Mouse (Mus musculus): Measurements from ENCODE around the gene Trabd. TPM values are rescaled to one million over a fixed set of nuclear protein-coding genes. Genes with fewer than 3 reads are reported as not detected.

The Trabd gene
- total RNA-seq (2021), result 10 to 100 TPM; 22.7 to 26.2 TPM
- long read RNA-seq, transcript Trabd-201 (10 exons, 2,439 nt), result major isoform, 8 of 14 reads
- long read RNA-seq, partial matches to known transcripts, result 2 of 14 reads
- long read RNA-seq, other reads (novel, unspliced or antisense), result 2 of 14 reads

DNA sequence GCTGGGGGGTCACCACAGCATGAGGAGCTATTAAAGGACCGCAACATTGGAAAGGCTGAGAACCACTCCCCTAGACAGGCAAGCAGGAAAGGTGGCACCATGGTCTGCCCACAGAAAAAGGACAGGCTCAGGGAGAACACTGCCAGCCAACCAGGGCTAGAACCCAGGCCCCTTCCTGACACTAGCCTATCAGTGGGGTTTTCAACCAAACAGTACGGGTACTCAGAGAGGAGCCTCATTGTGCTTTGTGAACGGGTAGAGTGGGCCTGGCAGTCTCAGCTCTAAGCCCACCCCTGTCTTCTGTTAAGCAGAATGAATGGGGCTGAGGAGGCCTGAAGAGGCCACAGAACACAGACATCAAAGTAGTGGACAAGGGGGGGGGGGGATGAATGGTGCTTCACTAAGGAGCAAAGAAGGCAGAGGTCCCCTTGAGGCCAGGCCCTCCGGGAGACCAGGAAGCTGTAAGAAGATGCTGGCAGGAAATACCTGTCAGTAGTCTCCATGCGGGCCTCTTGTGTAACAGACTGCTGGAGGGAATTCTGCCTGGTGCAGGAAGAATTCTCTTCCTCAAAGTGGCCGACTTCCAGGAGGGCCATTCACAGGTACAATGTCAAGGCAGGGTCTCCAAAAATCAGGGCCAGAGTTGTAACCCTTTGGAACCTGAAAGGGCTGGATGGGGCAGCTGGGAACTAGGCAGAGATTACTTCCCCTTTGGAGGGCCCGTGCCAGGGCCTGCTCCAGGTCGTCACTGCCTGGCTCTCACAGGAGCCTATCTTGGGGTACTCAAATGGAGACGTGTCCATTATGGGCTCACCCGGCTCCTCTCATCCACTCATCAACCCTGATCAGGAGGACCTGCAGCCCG lies at the start of gene Trabd:
Gene Trabd, plus strand, starts transcription at position 512 of the 865 bp plus-strand sequence.
- DNase-seq (ENCODE audit: low spot score in 2 of 2), result no peak

DNA sequence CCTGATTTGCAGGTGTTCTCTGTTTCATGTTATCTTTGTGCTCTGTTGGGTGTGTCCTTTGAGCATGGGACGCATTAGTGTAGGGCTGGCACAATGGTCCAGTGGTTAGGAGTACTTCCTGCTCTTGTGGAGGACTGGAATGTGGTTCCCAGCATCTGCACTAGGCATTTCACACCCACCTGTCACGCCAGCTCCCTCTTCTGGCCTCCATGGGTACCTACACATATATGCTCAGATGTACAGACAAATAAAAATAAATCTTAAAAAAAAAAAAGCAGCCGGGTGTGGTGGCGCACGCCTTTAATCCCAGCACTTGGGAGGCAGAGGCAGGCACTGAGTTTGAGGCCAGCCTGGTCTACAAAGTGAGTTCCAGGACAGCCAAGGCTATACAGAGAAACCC lies 30.5 kb upstream of the Trabd start:
- no peak for DNase-seq (ENCODE audit: low spot score in 2 of 2)

GRCm38 (mm10) chr15:89046356-89046755 lies 28.6 kb upstream of the Trabd start:
- no peak for DNase-seq (ENCODE audit: low spot score in 2 of 2)

GRCm38 (mm10) chr15:89054666-89055065 lies 20.3 kb upstream of the Trabd start:
- DNase-seq (ENCODE audit: low spot score in 2 of 2), result no peak

- peak in 1 of 2 experiments; percentile 13 for DNase-seq (ENCODE audit: low spot score in 2 of 2)
These were observed 16.2 kb upstream of the Trabd start for GRCm38 (mm10) chr15:89058736-89059135.

DNA sequence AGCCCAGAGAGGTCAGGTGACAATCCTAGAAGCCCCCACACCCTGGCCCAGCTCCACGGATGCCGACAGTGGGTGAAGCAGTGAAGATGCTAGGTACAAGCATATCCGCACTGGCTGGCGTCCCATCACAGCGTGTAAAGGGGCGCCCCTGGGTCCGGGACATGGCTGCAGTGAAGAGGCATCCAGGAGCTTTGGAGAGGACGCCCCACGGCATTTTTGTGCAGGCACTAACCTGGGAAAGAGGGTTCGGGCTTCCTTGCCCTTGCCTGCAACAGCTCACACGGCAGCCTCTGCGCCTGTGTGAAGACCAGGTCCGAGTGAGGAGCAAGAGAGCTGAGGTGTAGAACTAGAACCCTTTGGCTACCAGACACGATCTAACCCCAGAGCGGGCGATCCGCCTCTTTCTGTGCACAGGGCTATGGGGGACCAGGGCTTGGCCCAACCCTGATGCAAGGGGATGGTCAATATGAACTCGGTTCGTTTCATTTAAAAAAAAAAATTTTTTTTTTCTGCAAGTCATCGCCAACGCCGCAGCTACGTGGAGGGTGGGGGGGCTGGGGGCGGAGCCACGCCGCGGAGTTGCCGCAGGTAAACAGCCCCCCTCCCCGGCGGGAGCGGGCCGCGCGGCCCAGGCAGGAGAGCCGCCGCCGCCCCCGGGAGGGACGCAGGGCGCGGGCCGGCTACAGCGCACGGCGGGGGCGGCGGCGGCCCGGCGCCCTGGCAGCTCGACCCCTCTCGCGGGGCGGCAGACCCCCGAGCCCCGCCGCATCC lies 15.6 kb upstream of the Trabd start, which contains the start of gene Panx2:
Gene Panx2, plus strand, starts transcription at position 574 of the 771 bp plus-strand sequence.
- DNase-seq (ENCODE audit: low spot score in 2 of 2), result peak in 1 of 2 experiments; percentile 56

- DNase-seq (ENCODE audit: low spot score in 2 of 2), result peak in 1 of 2 experiments; percentile 59
These were observed 14.8 kb upstream of the Trabd start for GRCm38 (mm10) chr15:89060032-89060681.

DNA sequence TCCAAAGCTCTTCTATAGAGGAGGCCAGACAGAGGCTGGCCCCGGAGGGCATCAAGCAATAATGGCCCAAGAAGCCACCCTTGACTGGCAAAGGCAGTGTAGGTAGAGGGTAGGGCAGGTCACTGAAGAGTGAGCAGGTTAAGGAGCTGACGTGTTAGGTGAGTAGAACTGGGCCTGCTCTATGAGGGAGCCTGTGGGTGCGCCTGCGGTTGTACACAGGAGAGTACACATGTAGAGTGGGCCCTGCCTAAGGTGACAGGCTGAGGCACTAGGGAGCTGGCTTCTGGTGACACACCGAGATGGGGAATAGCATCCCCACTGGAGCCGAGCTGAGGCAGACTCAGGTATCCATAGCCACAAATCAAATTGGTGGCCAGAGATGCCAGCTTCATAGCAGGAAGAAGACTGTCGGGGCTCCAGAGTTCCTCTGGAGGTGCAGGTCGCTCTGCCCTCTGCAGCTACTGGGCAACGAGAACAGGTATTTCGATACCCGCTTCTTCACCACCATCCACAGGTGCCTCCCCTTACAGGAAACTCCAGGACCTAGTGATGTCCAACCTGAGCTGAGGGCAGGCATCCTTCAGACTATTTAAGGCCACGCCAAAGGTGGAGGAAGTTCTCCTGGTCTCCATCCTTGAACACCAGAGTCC lies 14.0 kb upstream of the Trabd start:
- peak in 1 of 2 experiments; percentile 22 for DNase-seq (ENCODE audit: low spot score in 2 of 2)

DNA sequence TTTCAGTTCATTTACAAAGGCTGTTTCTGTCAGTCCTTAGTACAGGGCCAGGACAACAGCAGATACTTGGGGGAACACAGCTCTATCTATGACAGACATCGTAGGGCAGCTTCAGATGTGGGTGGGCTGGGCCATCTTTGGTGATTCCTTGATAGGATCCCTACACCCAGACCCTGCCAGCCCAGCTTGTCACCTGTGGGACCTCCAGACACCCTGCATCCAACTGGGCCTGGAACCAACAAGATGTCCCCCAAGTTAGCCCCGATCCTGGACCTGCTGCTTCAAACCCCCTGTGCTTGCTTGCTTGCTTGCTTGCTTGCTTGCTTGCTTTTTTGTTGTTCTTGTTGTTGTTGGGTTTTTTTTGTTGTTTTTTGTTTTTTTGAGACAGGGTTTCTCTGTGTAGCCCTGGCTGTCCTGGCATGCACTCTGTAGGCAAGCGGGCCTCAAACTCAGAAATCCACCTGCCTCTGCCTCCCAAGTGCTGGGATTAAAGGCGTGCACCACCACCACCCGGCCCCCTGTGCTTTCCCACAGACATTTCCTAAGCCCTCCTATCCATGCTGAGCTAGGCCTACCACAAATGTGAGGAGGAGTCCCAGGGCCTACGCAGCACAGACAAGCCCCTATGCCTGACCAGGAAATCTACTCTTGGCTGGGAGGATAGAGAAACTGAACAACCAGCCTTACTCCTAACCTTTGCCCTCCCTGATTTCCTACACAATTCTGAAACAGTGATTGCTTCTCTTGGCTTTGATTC lies 13.0 kb upstream of the Trabd start:
- peak in 1 of 2 experiments; percentile 11 for DNase-seq (ENCODE audit: low spot score in 2 of 2)

GRCm38 (mm10) chr15:89062518-89062910 lies 12.4 kb upstream of the Trabd start:
- peak in 1 of 2 experiments; percentile 11 for DNase-seq (ENCODE audit: low spot score in 2 of 2)

- no peak for DNase-seq (ENCODE audit: low spot score in 2 of 2)
These were observed 11.9 kb upstream of the Trabd start for GRCm38 (mm10) chr15:89063001-89063400.

DNA sequence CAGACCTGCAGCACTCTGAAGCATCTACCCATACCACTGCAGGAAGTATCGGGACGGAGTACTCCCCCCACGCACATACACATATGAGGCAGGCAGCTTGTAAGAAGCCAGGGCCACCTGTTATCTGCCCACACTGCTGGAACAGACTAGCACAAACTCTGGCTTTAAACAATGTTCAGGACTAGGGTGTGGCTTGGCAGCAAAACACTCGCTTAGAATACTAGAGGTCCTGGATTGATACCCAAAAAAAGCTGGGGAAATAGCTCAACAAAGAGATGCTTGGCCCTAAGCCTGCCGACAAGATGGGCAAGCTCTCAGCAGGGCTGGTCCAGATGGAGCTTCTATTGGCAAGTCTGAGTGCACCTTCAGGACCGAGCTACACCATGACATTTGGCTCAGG lies 11.4 kb upstream of the Trabd start:
- DNase-seq (ENCODE audit: low spot score in 2 of 2), result peak in 1 of 2 experiments; percentile 56

DNA sequence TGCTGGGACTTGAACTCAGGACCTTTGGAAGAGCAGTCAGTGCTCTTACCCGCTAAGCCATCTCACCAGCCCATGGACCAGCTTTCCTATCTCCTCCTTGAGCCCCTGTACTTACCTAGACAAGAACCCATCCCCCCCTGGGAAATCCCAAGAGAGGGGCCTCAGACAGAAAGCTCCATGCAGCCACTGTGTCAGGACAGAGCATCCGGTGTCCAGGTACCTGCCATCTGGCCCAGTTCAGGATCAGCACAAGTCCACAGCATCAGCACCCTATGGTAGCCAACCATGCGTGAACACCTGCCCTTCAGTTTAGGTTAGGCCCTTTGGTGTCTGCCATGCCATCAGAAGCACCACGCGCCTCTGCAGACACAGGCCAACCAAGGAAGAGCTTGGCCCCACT lies 10.0 kb upstream of the Trabd start:
- peak in 1 of 2 experiments; percentile 10 for DNase-seq (ENCODE audit: low spot score in 2 of 2)

DNA sequence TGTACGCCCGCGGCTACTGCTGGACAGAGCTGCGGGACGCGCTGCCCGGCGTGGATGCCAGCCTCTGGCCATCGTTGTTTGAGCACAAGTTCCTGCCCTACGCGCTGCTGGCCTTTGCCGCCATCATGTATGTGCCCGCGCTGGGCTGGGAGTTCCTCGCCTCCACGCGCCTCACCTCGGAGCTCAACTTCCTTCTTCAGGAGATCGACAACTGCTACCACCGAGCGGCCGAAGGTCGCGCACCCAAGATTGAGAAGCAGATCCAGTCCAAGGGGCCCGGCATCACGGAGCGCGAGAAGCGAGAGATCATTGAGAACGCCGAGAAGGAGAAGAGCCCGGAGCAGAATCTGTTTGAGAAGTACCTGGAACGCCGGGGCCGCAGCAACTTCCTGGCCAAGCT lies 7.3 kb upstream of the Trabd start:
- no peak for DNase-seq (ENCODE audit: low spot score in 2 of 2)

DNA sequence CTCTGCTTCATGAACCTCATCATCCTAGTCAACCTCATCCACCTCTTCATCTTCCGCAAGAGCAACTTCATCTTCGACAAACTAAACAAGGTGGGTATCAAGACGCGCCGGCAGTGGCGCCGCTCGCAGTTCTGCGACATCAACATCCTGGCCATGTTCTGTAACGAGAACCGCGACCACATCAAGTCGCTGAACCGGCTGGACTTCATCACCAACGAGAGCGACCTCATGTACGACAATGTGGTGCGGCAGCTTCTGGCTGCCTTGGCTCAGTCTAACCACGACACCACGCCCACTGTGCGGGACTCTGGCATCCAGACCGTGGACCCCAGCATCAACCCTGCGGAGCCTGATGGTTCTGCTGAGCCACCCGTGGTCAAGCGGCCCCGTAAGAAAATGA lies 6.7 kb upstream of the Trabd start:
- no peak for DNase-seq (ENCODE audit: low spot score in 2 of 2)

- DNase-seq (ENCODE audit: low spot score in 2 of 2), result no peak
These were observed 5.5 kb upstream of the Trabd start for GRCm38 (mm10) chr15:89069336-89069840.

GRCm38 (mm10) chr15:89070606-89071005 lies 4.3 kb upstream of the Trabd start:
- DNase-seq (ENCODE audit: low spot score in 2 of 2), result no peak

GRCm38 (mm10) chr15:89073993-89074603 lies 826 bp upstream of the Trabd start:
- no peak for DNase-seq (ENCODE audit: low spot score in 2 of 2)

GRCm38 (mm10) chr15:89075478-89076147 lies 689 bp downstream of the Trabd start:
- peak; percentile 79 to 89 for DNase-seq (ENCODE audit: low spot score in 2 of 2)

Data from layer of hippocampus, postnatal 10 days (tissue).